Mouse (Mus musculus) heart, adult 2 months (tissue): ENCODE data around the gene Nisch. TPM values are rescaled to one million over a fixed set of nuclear protein-coding genes. Genes with fewer than 3 reads are reported as not detected.

Experiments used
- DNase-seq, 2 experiments: peaks; one replicate each; pipeline ENCODE4 v3.0.0; 2021
- H3K27ac ChIP-seq: fragments of 200-600 bp; 2 replicates; pipeline ENCODE4 v1.8.1; 2022
- H3K27me3 ChIP-seq: fragments of 200-500 bp; 2 replicates; pipeline ENCODE4 v1.6.1; 2012; ENCODE audit warnings: mild to moderate bottlenecking, low read length, inconsistent platforms, mixed read lengths; ENCODE audit not compliant: control insufficient read depth, insufficient read depth
- H3K36me3 ChIP-seq: fragments of 200-500 bp; 2 replicates; pipeline ENCODE4 v1.6.1; 2012; ENCODE audit warnings: low read length, inconsistent platforms; ENCODE audit not compliant: control insufficient read depth, insufficient read depth
- H3K4me1 ChIP-seq: fragments of 200-500 bp; 2 replicates; pipeline ENCODE4 v1.6.1; 2011; ENCODE audit warnings: low read length; ENCODE audit not compliant: control insufficient read depth, insufficient read depth
- H3K4me3 ChIP-seq: fragments of 200-600 bp; 2 replicates; pipeline ENCODE4 v1.8.1; 2022
- H3K79me2 ChIP-seq: fragments of 200-500 bp; replicated peaks from 2 replicates; pipeline ENCODE4 v1.6.1; 2012; ENCODE audit warnings: mild to moderate bottlenecking, inconsistent platforms, low read length, moderate library complexity, mixed read lengths; ENCODE audit not compliant: control insufficient read depth, insufficient read depth
- H3K9ac ChIP-seq: fragments of 200-500 bp; 2 replicates; pipeline ENCODE4 v1.6.1; 2012; ENCODE audit warnings: low read depth, mild to moderate bottlenecking, control low read depth, inconsistent platforms, low read length, mixed read lengths
- CTCF ChIP-seq: fragments of 200-600 bp; IDR thresholded peaks from 2 replicates; pipeline ENCODE4 v1.8.1; 2022; ENCODE audit warnings: antibody characterized with exemption, mild to moderate bottlenecking, moderate library complexity
- EP300 ChIP-seq: fragments of 200-500 bp; IDR thresholded peaks from 2 replicates; pipeline ENCODE4 v1.6.1; 2011; ENCODE audit warnings: low read depth, low read length, control low read depth; ENCODE audit not compliant: insufficient read depth
- POLR2A ChIP-seq: fragments of 200-500 bp; IDR thresholded peaks from 2 replicates; pipeline ENCODE4 v1.6.1; 2011; ENCODE audit warnings: mild to moderate bottlenecking, low read depth, low read length, control low read depth; ENCODE audit not compliant: insufficient read depth
- WGBS: fragments of 180-500 bp; shearing (Covaris S2); methylation state at CpG from one replicate; pipeline ENCODE4 v1.1.7; 2018; 5-methylcytosine and 5-hydroxymethylcytosine counted together
- intact Hi-C: fragments of 180-260 bp; cut with DNase I; formaldehyde crosslinking; loops from one replicate; pipeline ENCODE4 v1.15.1; 2025
- polyA plus RNA-seq: library from polyadenylated mRNA; depleted of rRNA; stranded (reverse); fragments of >200 nt; gene quantifications from 2 replicates; pipeline ENCODE4 v1.2.3, GENCODE M21; 2012
- total RNA-seq, 2 experiments: library from RNA; stranded (reverse); gene quantifications; 2 replicates each; pipeline ENCODE4 v1.2.3; 2021

The Nisch gene
- total and polyA plus RNA-seq, 3 experiments: 123 to 187 (median 129) TPM

DNA sequence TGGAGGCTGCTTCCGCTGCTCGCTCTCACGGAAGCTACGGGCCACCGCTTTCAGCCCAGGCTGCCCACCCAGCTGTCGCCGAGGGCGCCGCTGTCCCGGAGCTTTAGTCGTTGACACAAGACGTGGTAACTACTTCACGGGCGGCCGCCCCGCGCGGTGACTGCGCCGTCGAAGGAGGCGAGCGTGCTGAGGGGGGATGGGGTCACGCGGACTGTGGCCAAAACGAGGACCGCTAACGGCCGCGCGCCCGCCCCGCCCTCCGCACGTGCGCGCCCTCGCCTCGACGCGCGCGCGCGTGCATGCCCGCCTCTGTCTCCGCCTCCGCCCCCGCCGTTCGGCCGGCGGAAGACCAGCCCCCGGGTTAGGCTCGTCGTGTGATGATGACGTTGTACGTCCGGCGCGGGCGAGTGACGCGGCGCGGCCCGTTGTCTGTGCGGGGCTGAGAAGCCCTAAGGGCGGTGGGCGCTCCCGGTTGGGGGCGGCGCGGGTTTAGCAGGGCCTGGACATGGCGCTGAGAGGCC, 34.4 kb upstream of the Nisch start, which contains the start of the genes Phf7 and Bap1:
Gene Phf7, minus strand, starts transcription at position 234 of the 521 bp plus-strand sequence.
Gene Bap1, plus strand, starts transcription at position 367 of the 521 bp plus-strand sequence.
- H3K9ac ChIP-seq: peak within 1 kb of the TSS; percentile 93
- peak; percentile 96 to 99 for DNase-seq
- WGBS: under 1% methylated on average over 72 of the region's 75 CpGs
- H3K4me3 ChIP-seq: peak within 1 kb of the TSS; percentile 99
- peak within 1 kb of the TSS; percentile 90 for H3K27ac ChIP-seq
- TF ChIP-seq CTCF (peak; percentile 41), POLR2A (peak; percentile 81), EP300 (0 out of 2 replicates have a peak, but pooled peaks have one; percentile 40)
- no peaks in the 10 kb centered on the region for H3K79me2 ChIP-seq
- intact Hi-C loops: loop anchor here (2.0 to 5.0 kb wide), 3 partner anchors 34 to 119 kb away; partner anchors contain the start of genes Capn7, Nisch, Nt5dc2 and Sema3g
- H3K36me3 ChIP-seq: no peaks in the 10 kb centered on the region; the same call in 1 of the 2 replicates
- peaks cover 3% of the 10 kb centered on the region for H3K4me1 ChIP-seq
- H3K27me3 ChIP-seq: no peaks in the 10 kb centered on the region

DNA sequence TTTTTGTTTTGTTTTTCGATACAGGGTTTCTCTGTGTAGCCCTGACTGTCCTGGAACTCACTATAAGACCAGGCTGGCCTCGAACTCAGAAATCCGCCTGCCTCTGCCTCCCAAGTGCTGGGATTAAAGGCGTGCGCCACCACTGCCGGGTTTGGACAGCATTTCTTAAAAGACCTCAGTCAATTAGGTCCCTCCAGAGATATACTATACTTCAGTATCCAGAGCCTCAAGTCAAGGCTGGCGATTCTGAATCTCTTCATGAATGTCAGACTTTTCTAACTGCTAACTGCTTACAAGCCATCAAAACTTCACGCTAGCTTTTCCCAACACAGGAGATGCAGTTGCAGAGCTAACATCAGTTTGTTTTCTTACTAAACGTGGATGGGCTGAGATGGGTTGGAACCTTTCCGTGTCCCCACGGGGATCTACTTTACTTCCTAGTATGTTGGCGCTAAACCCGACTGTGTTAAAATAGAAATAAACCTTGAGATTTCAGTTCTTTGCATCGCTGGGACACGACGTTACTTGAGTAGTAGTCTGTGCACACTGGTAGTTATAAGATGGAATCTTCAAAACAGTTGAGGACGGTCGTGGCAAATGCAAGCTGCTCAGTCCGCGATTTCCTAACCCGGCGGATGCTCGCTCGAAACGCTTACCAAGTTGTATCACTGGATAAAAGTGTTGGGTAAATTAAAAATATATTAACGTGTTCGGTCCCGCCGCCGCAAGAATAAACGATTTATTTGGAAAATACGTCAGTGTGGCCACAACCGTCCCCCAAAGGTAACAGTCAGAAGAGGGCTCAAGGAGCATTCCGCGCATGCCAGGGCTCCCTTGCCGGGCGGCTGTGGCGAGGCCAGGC, 33.7 kb upstream of the Nisch start:
- no peak for TF ChIP-seq CTCF
- TF ChIP-seq POLR2A: no peak
- no peak for TF ChIP-seq EP300

DNA sequence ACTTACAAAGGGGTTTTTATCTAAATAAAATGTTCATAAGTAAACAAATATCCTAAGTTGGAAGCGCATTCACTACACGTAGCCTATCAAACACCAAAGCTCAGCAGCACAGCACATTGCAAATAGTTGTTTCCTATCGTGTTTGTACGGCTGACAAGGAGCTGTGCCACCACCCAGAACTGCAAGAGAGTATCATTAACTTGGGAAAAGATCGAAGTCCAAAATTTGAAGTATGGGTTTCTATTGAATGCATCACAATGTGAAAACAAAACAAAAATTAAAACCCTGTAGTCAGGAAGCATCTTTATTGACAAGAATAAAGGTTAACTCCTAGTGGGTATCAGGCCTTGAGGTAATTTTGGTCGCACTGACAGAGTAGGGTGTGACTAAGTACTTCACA, 31.6 kb upstream of the Nisch start:
- Histone ChIP-seq H3K27me3 (no peaks in the 10 kb centered on the region), H3K4me1 (peaks cover 3% of the 10 kb centered on the region), H3K36me3 (no peaks in the 10 kb centered on the region; the same call in 1 of the 2 replicates), H3K27ac (no peak overlapping the region), H3K9ac (no peak overlapping the region), H3K4me3 (no peak overlapping the region), H3K79me2 (no peaks in the 10 kb centered on the region)
- intact Hi-C loops: no loop called here
- no peak for DNase-seq
- 95% methylated on average over 6 of the region's 6 CpGs for WGBS
- TF ChIP-seq CTCF (no peak), EP300 (no peak), POLR2A (no peak)

More for the DNA sequence above, 33.7 kb upstream of the Nisch start:
- Histone ChIP-seq H3K36me3 (no peaks in the 10 kb centered on the region; the same call in 1 of the 2 replicates), H3K4me1 (peaks cover 3% of the 10 kb centered on the region), H3K79me2 (no peaks in the 10 kb centered on the region), H3K27ac (peak overlapping the region; percentile 90), H3K4me3 (peak overlapping the region; percentile 99), H3K27me3 (no peaks in the 10 kb centered on the region), H3K9ac (peak overlapping the region; percentile 93)
- DNase-seq: no peak
- intact Hi-C loops: loop anchor here (2.0 to 5.0 kb wide), 3 partner anchors 34 to 118 kb away; partner anchors contain the start of genes Capn7, Nisch, Nt5dc2 and Sema3g
- WGBS: 13% methylated on average over 38 of the region's 38 CpGs

DNA sequence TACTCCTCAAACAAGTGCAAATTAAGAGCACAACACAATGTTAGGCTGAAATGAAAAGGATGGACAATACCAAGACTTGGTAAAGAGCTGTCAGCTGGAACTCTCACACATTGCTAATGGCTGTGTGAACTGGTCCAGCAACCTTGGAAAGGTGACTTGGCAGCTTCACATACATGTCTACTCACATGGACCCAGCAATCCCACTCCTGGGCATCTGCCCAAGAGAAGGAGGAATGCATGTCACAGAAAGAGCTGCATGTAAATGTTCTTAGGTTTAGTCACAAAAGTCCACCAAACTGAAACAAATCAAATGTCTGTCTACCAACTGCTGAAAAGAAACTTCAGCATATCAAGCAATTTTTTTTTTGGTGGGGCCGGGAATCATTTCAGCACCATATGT, 29.2 kb upstream of the Nisch start:
- no peak overlapping the region for H3K9ac ChIP-seq
- H3K79me2 ChIP-seq: no peaks in the 10 kb centered on the region
- no peaks in the 10 kb centered on the region for H3K36me3 ChIP-seq
- 55% methylated on average over 1 of the region's 1 CpGs for WGBS
- no peak overlapping the region for H3K4me3 ChIP-seq
- H3K4me1 ChIP-seq: no peaks in the 10 kb centered on the region; the same call in 1 of the 2 replicates
- intact Hi-C loops: no loop called here
- TF ChIP-seq EP300 (no peak), POLR2A (no peak), CTCF (no peak)
- no peak overlapping the region for H3K27ac ChIP-seq
- H3K27me3 ChIP-seq: no peaks in the 10 kb centered on the region
- DNase-seq: no peak

DNA sequence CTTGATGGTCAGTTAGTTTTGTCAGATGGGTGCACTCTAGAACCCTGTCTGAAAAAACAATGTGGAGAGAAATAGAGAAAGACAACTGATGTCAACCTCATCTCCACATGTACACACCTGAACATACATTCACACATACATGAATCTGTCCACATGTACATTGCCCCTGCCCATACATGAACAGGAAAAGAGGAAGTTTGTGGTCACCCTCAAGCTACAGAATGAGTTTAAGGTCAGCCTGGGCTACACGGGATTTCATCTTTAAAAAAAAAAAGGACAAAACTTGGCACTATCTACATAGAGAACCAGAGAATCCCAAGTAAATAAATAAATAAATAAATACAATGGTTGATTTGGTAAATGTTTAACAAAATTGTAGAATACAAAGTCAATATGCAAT, 28.0 kb upstream of the Nisch start:
- no peak overlapping the region for H3K4me3 ChIP-seq
- no peak for DNase-seq
- no peaks in the 10 kb centered on the region for H3K36me3 ChIP-seq
- intact Hi-C loops: no loop called here
- WGBS: 73% methylated on average over 1 of the region's 1 CpGs
- no peaks in the 10 kb centered on the region for H3K27me3 ChIP-seq
- H3K9ac ChIP-seq: no peak overlapping the region
- H3K4me1 ChIP-seq: no peaks in the 10 kb centered on the region
- H3K27ac ChIP-seq: no peak overlapping the region
- no peaks in the 10 kb centered on the region for H3K79me2 ChIP-seq
- TF ChIP-seq CTCF: no peak
- no peak for TF ChIP-seq EP300
